Mouse (Mus musculus): Measurements from ENCODE around the gene Rarres2. TPM values are rescaled to one million over a fixed set of nuclear protein-coding genes. Genes with fewer than 3 reads are reported as not detected.

Gene Rarres2
- polyA plus RNA-seq, 1 experiment from 2014 or later, result 44.7 TPM

GRCm38 (mm10) chr6:48539860-48540259 is 32.7 kb downstream of the Rarres2 start:
- no peak overlapping the region for H3K9ac ChIP-seq (ENCODE audit: low read length)
- 0 out of 2 replicates have a peak, but pooled peaks cover 1% of the 10 kb centered on the region for H3K27me3 ChIP-seq (ENCODE audit: control insufficient read depth, insufficient read depth, low read length)

GRCm38 (mm10) chr6:48538841-48539737 is 33.5 kb downstream of the Rarres2 start:
- H3K4me3 ChIP-seq (ENCODE audit: low read length), result no peak overlapping the region
- H3K4me1 ChIP-seq (ENCODE audit: control insufficient read depth, insufficient read depth, low read length), result no peaks in the 10 kb centered on the region; the same call in 1 of the 2 replicates
- H3K36me3 ChIP-seq (ENCODE audit: control insufficient read depth, insufficient read depth), result no peaks in the 10 kb centered on the region
- H3K9me3 ChIP-seq (replicated peaks; ENCODE audit: control insufficient read depth, low read length), result no peaks in the 10 kb centered on the region
- ATAC-seq (replicated peaks; ENCODE audit: extremely low read depth, insufficient read depth, low FRiP score), result no peak
- no peak overlapping the region for H3K9ac ChIP-seq (ENCODE audit: low read length)
- no peaks in the 10 kb centered on the region for H3K27me3 ChIP-seq (ENCODE audit: control insufficient read depth, insufficient read depth, low read length)
- WGBS, result 67% methylated on average over 5 of the region's 5 CpGs
- no peak overlapping the region for H3K27ac ChIP-seq (ENCODE audit: low read length)
- H3K4me2 ChIP-seq (ENCODE audit: low read depth, low read length), result no peak overlapping the region

More at GRCm38 (mm10) chr6:48539860-48540259, 32.7 kb downstream of the Rarres2 start:
- Histone ChIP-seq H3K4me3 (ENCODE audit: low read length) (no peak overlapping the region), H3K4me2 (ENCODE audit: low read depth, low read length) (no peak overlapping the region), H3K9me3 (replicated peaks; ENCODE audit: control insufficient read depth, low read length) (no peaks in the 10 kb centered on the region), H3K4me1 (ENCODE audit: control insufficient read depth, insufficient read depth, low read length) (no peaks in the 10 kb centered on the region; the same call in 1 of the 2 replicates), H3K36me3 (ENCODE audit: control insufficient read depth, insufficient read depth) (no peaks in the 10 kb centered on the region), H3K27ac (ENCODE audit: low read length) (no peak overlapping the region)
- 71% methylated on average over 5 of the region's 5 CpGs for WGBS
- ATAC-seq (replicated peaks; ENCODE audit: extremely low read depth, insufficient read depth, low FRiP score), result no peak

- Histone ChIP-seq H3K27ac (ENCODE audit: low read length) (no peak within 1 kb of the TSS), H3K36me3 (ENCODE audit: control insufficient read depth, insufficient read depth) (no peaks in the 10 kb centered on the region), H3K9ac (ENCODE audit: low read length) (peak within 1 kb of the TSS; percentile 65), H3K9me3 (replicated peaks; ENCODE audit: control insufficient read depth, low read length) (no peaks in the 10 kb centered on the region), H3K4me1 (ENCODE audit: control insufficient read depth, insufficient read depth, low read length) (no peaks in the 10 kb centered on the region; the same call in 1 of the 2 replicates), H3K4me2 (ENCODE audit: low read depth, low read length) (peak within 1 kb of the TSS; percentile 81), H3K4me3 (ENCODE audit: low read length) (peak within 1 kb of the TSS; percentile 39), H3K27me3 (ENCODE audit: control insufficient read depth, insufficient read depth, low read length) (no peaks in the 10 kb centered on the region)
- 6% methylated on average over 38 of the region's 38 CpGs for WGBS
- ATAC-seq (replicated peaks; ENCODE audit: extremely low read depth, insufficient read depth, low FRiP score), result peak; percentile 80
Measured at GRCm38 (mm10) chr6:48537105-48537954, 35.3 kb downstream of the Rarres2 start, which contains the start of gene Atp6v0e2. TSS of gene Atp6v0e2 (plus strand) at chr6:48537615.

GRCm38 (mm10) chr6:48536091-48536490 is 36.5 kb downstream of the Rarres2 start:
- ATAC-seq (replicated peaks; ENCODE audit: extremely low read depth, insufficient read depth, low FRiP score), result no peak
- Histone ChIP-seq H3K4me3 (ENCODE audit: low read length) (no peak overlapping the region), H3K9ac (ENCODE audit: low read length) (no peak overlapping the region), H3K4me2 (ENCODE audit: low read depth, low read length) (no peak overlapping the region), H3K27me3 (ENCODE audit: control insufficient read depth, insufficient read depth, low read length) (no peaks in the 10 kb centered on the region), H3K36me3 (ENCODE audit: control insufficient read depth, insufficient read depth) (no peaks in the 10 kb centered on the region), H3K4me1 (ENCODE audit: control insufficient read depth, insufficient read depth, low read length) (no peaks in the 10 kb centered on the region; the same call in 1 of the 2 replicates), H3K9me3 (replicated peaks; ENCODE audit: control insufficient read depth, low read length) (no peaks in the 10 kb centered on the region), H3K27ac (ENCODE audit: low read length) (no peak overlapping the region)
- WGBS, result 59% methylated on average over 4 of the region's 4 CpGs

GRCm38 (mm10) chr6:48534913-48535312 is 37.7 kb downstream of the Rarres2 start:
- Histone ChIP-seq H3K4me3 (ENCODE audit: low read length) (no peak overlapping the region), H3K4me2 (ENCODE audit: low read depth, low read length) (no peak overlapping the region), H3K9me3 (replicated peaks; ENCODE audit: control insufficient read depth, low read length) (no peaks in the 10 kb centered on the region), H3K27ac (ENCODE audit: low read length) (no peak overlapping the region), H3K9ac (ENCODE audit: low read length) (no peak overlapping the region), H3K4me1 (ENCODE audit: control insufficient read depth, insufficient read depth, low read length) (peaks cover 2% of the 10 kb centered on the region; the same call in 1 of the 2 replicates), H3K36me3 (ENCODE audit: control insufficient read depth, insufficient read depth) (no peaks in the 10 kb centered on the region), H3K27me3 (ENCODE audit: control insufficient read depth, insufficient read depth, low read length) (no peaks in the 10 kb centered on the region)
- no peak for ATAC-seq (replicated peaks; ENCODE audit: extremely low read depth, insufficient read depth, low FRiP score)
- WGBS, result 59% methylated on average over 8 of the region's 8 CpGs

GRCm38 (mm10) chr6:48533475-48533874 is 39.1 kb downstream of the Rarres2 start:
- H3K4me3 ChIP-seq (ENCODE audit: low read length), result no peak overlapping the region
- no peak for ATAC-seq (replicated peaks; ENCODE audit: extremely low read depth, insufficient read depth, low FRiP score)
- H3K9ac ChIP-seq (ENCODE audit: low read length), result no peak overlapping the region
- no peaks in the 10 kb centered on the region for H3K9me3 ChIP-seq (replicated peaks; ENCODE audit: control insufficient read depth, low read length)
- no peaks in the 10 kb centered on the region for H3K36me3 ChIP-seq (ENCODE audit: control insufficient read depth, insufficient read depth)
- H3K4me2 ChIP-seq (ENCODE audit: low read depth, low read length), result no peak overlapping the region
- H3K4me1 ChIP-seq (ENCODE audit: control insufficient read depth, insufficient read depth, low read length), result peaks cover 2% of the 10 kb centered on the region; the same call in 1 of the 2 replicates
- 88% methylated on average over 2 of the region's 2 CpGs for WGBS
- H3K27me3 ChIP-seq (ENCODE audit: control insufficient read depth, insufficient read depth, low read length), result no peaks in the 10 kb centered on the region
- H3K27ac ChIP-seq (ENCODE audit: low read length), result no peak overlapping the region

GRCm38 (mm10) chr6:48530862-48531261 is 41.7 kb downstream of the Rarres2 start:
- no peak overlapping the region for H3K4me2 ChIP-seq (ENCODE audit: low read depth, low read length)
- H3K36me3 ChIP-seq (ENCODE audit: control insufficient read depth, insufficient read depth), result no peaks in the 10 kb centered on the region
- H3K9ac ChIP-seq (ENCODE audit: low read length), result no peak overlapping the region
- H3K27ac ChIP-seq (ENCODE audit: low read length), result no peak overlapping the region
- no peaks in the 10 kb centered on the region for H3K27me3 ChIP-seq (ENCODE audit: control insufficient read depth, insufficient read depth, low read length)
- 32% methylated on average over 2 of the region's 2 CpGs for WGBS
- H3K4me3 ChIP-seq (ENCODE audit: low read length), result no peak overlapping the region
- 0 out of 2 replicates have a peak, but pooled peaks cover 2% of the 10 kb centered on the region for H3K4me1 ChIP-seq (ENCODE audit: control insufficient read depth, insufficient read depth, low read length)
- no peak; the same call in 1 of the 2 replicates for ATAC-seq (replicated peaks; ENCODE audit: extremely low read depth, insufficient read depth, low FRiP score)
- H3K9me3 ChIP-seq (replicated peaks; ENCODE audit: control insufficient read depth, low read length), result no peaks in the 10 kb centered on the region

- H3K4me2 ChIP-seq (ENCODE audit: low read depth, low read length), result no peak overlapping the region
- H3K9ac ChIP-seq (ENCODE audit: low read length), result no peak overlapping the region
- H3K4me3 ChIP-seq (ENCODE audit: low read length), result no peak overlapping the region
- WGBS, result 78% methylated on average over 16 of the region's 16 CpGs
- H3K27ac ChIP-seq (ENCODE audit: low read length), result no peak overlapping the region
- no peaks in the 10 kb centered on the region for H3K9me3 ChIP-seq (replicated peaks; ENCODE audit: control insufficient read depth, low read length)
- H3K4me1 ChIP-seq (ENCODE audit: control insufficient read depth, insufficient read depth, low read length), result 0 out of 2 replicates have a peak, but pooled peaks cover 2% of the 10 kb centered on the region
- no peaks in the 10 kb centered on the region for H3K27me3 ChIP-seq (ENCODE audit: control insufficient read depth, insufficient read depth, low read length)
- H3K36me3 ChIP-seq (ENCODE audit: control insufficient read depth, insufficient read depth), result no peaks in the 10 kb centered on the region
- no peak for ATAC-seq (replicated peaks; ENCODE audit: extremely low read depth, insufficient read depth, low FRiP score)
Measured at GRCm38 (mm10) chr6:48529871-48530440, 42.6 kb downstream of the Rarres2 start.
